Mouse (Mus musculus) cerebellum, adult 2 months (tissue): ENCODE measurements around the gene Frem2.

Experiments used
- CTCF ChIP-seq: fragments of 200-500 bp; IDR thresholded peaks from 2 replicates; pipeline ENCODE4 v1.5.1; 2011; ENCODE audit warnings: low read depth, mild to moderate bottlenecking, control low read depth, low read length, moderate library complexity, borderline replicate concordance; ENCODE audit not compliant: insufficient read depth
- POLR2A ChIP-seq: fragments of 200-500 bp; IDR thresholded peaks from 2 replicates; pipeline ENCODE4 v1.6.1; 2011; ENCODE audit warnings: low read length, control low read depth, borderline replicate concordance; ENCODE audit not compliant: insufficient read depth

DNA sequence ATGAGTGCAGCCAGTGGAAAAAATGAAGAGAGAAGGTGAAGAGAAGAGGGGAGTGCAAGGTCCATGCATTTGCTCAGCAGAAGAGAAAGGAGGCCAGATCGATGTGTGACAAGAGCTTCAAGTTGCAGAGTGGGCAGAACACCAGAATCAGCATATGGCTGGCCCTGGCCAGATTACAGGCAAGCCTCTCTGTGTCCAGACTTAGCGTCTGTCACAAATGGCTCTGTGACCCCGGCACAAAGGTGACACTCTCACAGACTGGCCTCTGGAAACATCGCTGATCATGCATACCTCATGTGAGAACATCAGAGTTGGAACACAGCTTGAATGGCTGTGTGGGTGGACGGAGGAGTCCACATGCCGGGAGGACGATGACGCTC, 46.0 kb upstream of the Frem2 start:
- TF ChIP-seq CTCF, result no peak
- TF ChIP-seq POLR2A, result no peak
